Mouse (Mus musculus): Measurements from ENCODE around the gene Rassf7. TPM values are rescaled to one million over a fixed set of nuclear protein-coding genes. Genes with fewer than 3 reads are reported as not detected.
A peak's percentile ranks its signal among the peaks of the same experiment; 100 is the strongest.
"Not testable (repeated sequence)": the region's sequence is repeated elsewhere in the genome, so short reads cannot be mapped to it uniquely, and the experiment has no call there.

The Rassf7 gene
- total RNA-seq, 1 experiment from 2014 or later = 5.2 TPM

DNA sequence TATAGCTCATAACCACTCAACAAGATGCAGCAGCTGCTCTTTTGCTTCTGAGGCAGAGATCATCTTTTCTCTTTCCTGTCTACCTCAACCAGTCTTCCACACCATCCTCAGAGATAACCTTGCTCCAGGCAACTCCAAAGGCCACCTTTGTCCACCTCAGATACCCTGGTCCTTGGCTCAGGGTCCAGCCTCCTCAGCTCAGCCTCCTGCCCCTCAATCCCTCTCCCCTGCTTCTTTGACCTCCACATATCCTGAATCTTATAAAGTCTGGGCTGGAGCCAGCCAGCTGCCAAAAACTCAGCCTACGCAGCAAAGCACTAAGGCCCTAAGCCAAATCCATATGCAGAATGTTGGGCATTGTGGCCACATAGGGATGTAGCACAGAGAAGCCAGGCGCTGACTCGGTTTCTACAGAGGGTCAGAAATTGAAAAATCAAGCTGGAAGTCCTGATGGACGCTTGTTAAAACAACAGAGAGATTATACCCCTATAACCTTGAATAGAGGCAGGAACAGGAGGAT is 7.1 kb downstream of the Rassf7 start:
- peak; percentile 26 for DNase-seq

DNA sequence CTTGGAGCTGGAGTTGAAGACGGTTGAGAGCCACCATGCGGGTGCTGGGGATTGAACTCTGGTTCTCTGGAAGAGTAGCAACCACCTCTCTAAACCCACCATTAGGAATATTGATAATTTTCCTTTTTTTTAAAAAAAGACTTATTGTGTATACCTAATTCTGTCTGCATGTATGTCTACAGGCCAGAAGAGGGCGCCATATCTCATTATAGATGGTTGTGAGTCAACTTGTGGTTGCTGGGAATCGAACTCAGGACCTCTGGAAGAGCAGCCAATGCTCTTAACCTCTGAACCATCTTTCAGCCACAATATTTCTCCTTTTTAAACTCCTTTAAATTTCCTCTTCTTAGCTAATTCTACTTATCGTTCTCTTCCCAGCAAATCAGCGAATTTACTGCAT is 10.9 kb downstream of the Rassf7 start:
- DNase-seq = no peak

DNA sequence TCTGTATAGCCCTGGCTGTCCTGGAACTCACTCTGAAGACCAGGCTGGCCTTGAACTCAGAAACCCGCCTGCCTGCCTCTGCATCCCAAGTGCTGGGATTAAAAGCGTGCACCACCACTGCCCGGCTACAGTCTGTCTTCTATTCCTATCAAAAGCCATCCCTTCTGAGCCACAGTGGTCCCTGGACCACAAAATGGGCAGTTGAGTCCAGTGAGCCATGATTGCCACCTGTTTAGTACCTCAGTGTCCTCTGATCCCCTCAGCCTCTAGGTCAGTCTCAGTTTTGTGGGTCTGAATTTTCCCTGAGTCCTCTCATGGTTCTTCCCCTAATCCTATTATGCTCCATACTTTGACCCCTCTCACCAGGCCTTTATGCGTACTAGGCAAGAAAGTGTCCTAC is 12.1 kb downstream of the Rassf7 start:
- no peak for DNase-seq

DNA sequence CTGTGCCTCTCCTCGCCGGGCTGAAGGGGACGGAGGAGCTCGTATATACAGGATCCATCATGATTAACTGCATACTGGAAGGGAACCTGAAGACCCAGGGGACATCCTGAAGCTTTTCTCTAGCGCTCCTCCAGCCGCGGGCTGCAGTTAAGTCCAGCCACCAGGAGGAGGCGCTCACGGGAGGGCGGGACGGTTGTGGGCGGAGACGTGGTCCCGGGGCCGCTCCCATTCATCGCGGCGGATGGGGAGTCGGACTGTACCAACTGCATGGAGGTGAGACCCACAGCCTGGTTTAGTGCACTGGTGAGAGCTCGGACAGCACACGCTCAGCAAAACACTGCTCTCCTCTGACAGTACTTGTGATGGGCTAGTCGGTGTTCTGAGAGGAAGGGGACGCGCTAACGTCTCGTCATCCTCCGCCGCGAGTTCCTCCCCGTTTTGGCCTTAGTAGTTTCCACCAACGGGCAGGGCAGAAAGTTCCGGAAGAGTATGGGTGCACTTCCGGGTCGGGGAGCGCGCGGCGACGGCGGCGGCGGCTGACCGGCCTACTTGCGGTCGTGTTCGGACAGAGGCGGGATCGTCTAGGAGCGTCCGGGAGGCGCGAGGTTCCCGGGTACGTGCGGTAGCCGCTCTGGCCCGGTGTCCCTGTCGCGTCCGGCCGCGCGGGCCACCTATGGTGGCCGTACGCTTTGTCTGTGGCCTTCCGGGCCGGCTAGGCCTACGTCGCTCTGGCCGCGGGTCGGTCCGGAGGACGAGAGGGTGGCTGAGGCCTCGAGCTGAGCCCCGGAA is 12.8 kb downstream of the Rassf7 start, which contains the start of gene Phrf1:
Phrf1 (plus strand) TSS at position 506 of the 789 bp plus-strand sequence.
- DNase-seq = peak; percentile 96

DNA sequence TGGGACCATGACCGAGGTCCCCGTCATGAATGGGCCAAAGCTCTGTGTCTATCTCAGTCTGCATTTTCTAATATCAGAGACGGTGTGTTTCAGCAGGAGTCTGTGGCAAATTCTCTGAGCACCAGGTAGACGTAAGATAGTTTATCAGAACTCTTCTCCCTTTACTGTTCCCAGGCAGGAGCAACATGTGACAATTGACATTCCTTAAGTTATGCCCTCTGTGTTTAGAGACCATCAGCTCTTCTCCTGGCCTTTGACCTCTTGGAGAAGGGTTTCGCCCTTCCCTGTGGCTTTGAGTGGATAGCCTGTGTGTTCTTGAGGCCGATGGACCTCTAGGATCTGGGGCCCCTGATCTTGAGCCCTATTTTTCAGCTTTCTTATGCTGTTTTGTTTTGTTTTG is 14.0 kb downstream of the Rassf7 start:
- no peak for DNase-seq

DNA sequence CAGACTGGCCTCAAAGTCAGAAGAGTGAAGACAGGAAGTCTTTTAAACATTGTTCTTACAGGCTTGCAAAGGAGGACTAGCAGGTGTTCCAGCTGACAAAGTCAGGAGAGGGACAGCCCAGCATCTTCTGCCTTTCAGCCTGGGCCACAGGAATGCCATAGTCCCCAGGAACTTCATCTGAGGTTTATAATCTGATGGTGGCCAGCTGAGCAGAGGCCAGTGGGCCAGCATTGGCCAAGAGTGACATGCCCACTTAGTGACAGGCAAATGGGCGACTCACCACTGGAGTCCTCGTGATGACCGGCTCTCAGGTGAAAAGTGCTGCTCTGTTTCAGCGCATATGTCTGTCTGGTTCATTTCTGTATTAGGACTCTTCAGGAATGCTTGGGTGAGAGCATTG is 14.9 kb downstream of the Rassf7 start:
- DNase-seq = no peak

DNA sequence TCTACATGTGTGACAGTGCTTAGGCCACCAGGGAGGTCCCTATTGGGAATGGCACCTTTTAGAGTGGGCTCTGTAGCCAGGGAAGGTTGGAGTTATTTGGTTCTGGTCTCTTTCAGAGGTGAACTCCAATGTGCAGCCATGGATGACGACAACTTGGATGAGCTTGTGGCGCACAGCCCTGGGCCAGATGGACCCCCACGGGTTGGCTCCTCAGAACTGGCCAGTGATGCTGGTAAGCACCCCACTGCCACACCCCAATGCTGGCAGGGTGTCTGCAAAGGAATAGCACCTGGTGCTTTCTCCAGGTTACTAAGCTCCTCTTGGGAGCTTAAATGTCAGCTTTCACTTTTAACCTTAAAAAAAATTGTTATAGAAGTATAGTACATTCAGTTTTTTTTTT is 15.5 kb downstream of the Rassf7 start:
- no peak for DNase-seq

DNA sequence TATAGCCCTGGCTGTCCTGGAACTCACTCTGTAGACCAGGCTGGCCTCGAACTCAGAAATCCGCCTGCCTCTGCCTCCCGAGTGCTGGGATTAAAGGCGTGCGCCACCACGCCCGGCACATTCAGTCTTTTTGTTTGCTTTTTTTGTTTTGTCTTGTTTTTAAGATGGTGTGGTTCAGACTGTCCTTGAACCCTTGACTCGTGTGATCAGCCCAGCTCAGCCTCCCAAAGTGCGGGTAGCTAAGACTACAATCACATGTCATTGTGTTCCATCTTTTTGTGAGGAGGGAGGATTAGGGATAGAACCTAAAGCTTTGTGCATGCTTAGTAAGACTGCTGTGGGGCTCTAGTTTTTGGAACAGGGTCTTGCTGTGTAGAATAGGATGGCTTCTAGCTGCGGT is 15.9 kb downstream of the Rassf7 start:
- DNase-seq = no peak

DNA sequence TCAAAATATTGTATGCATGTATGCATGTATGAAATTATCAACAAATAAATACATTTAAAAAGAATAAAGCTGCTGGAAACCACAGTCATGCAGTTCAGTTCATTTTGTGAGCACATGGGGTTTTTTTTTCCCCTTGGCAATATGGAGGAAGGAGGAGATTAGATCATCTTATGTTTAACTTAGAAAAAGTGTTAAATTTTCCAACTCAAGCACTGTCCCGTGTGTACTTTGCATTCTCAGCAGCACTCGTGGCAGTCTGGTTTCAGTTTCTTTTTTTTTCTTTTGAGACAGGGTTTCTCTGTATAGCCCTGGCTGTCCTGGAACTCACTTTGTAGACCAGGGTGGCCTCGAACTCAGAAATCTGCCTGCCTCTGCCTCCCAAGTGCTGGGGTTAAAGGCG is 34.8 kb downstream of the Rassf7 start:
- DNase-seq = not testable (repeated sequence)

DNA sequence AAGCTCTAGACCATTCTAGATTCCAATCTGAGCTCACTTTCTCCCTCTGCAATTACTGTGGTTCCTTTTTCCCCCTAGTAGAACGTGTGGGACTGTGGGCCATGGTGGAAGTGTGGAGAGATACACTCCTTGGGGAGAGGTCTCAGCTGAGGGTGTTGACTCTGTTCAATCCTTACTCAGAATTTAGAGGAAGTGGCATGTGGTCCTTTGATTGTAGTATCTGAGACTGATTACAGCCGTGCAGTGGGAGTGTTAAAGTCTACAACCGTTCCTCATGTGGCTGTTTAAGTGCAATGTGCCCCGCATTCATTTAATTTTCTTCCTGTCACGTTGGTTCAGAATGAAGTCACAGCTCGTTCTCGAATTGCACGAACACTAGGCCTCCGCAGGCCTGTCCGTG is 40.5 kb downstream of the Rassf7 start:
- no peak for DNase-seq

DNA sequence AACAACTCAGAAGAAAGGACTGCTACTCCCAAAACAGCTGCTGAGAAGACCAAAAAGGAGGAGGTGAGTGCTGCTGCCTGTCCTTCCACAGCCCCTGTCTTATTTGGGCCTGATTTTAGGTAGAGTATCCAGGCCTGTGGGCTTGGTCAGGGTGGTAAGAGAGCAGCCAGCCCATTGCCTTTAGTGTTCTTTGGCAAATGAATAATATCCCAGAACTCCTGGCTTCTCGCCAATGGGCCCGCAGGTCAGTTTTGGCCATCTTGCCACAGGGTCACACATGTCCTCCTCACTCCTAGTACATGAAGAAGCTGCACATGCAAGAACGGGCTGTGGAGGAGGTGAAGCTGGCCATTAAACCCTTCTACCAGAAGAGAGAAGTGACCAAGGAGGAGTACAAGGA is 45.8 kb downstream of the Rassf7 start:
- DNase-seq = no peak

DNA sequence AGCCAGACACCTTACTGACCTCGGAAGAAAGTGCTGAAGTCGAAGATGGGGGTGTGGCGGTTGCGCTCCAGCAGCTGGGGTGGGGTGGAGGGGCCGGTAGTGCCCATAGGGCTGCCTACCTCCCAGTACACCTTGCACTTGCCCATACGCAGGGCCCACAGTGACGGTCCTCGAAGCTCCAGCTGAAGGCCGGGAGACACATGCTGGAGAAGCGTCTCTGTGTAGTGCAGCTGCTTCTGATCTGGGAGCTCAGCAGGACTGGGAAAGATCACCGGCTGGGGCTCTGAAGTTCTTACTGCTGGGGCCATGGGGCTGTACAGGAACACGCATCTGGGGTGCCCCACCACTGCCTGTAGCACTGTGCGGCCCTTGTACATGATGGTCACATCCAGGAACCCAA is 48.0 kb downstream of the Rassf7 start:
- DNase-seq = no peak

DNA sequence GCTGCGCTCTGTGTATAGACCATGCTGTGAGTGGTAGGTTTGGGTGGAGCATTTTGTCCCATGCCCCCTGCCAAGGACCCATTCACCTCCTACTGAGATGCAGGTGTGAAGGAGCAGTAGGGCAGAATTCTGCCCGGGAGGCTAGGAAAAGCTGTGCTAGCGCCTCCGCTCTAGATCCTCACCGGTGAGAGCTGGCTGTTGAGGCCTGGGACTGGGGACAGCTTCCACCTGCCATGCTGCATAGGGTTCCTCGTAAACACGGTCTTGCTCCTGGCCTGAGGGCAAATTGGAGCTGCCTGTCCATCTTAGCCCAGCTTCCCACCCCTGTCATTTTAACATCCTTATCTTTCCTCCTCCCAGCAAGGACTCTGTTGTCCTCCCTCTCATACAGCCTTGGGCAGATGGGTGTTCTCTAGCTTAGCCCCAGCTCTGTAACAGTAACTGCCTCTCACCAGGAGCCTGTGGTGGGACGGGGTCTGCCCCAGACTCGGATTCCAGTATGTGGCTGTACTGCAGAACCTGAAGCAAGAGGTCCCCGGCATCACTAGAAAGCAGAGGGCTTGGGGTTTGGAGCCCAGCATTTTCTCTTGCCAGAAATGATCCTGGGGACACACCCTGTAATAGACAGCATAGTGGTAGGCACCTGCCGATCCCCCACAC is 48.5 kb downstream of the Rassf7 start:
- DNase-seq = no peak

DNA sequence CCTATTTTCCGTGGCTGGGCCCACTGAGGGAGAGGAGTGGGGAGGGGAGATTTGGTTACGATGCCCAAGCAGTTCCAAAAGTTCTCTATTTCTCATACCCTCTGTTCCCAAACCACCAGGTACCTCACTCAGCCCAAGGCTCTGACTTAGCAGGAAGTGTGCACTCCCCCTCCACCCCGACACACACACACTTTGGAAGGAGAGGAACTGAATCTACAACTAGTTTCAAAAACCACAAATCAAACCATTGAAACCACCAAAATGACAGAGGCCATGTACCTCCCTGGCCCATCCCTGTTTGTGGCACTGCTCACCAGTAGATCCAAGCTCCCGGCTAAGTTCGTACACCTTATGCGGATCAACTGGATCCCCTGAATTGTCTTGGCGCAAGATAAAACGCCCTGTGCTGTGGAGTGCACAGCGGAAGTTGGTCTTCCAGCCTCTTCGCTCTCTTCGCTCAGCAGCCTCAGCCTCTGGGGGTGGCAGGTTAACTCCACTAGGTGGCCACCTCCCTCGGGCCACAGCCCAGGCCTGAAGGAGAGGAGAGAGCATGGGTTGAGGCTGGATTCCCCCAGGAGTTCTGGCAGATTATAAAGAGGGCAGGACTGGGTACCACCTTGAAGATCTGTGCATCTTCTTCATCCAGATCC is 49.2 kb downstream of the Rassf7 start:
- peak; percentile 77 for DNase-seq

DNA sequence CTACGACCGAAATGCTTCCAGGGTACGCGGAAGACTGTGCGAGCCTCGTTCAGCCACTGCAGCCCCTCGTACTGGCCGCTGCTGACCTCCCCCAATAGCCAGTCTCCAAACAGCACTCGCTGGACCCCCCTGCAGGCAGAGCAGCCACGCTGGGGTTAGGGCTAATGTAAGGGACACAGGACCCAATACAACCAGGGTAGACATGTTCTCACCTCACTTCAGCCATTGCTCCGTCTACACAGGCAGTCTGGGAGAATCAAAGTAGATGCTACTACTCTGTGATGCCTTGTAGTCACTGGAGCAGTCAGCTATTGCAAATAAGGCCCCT is 49.7 kb downstream of the Rassf7 start:
- DNase-seq = no peak

DNA sequence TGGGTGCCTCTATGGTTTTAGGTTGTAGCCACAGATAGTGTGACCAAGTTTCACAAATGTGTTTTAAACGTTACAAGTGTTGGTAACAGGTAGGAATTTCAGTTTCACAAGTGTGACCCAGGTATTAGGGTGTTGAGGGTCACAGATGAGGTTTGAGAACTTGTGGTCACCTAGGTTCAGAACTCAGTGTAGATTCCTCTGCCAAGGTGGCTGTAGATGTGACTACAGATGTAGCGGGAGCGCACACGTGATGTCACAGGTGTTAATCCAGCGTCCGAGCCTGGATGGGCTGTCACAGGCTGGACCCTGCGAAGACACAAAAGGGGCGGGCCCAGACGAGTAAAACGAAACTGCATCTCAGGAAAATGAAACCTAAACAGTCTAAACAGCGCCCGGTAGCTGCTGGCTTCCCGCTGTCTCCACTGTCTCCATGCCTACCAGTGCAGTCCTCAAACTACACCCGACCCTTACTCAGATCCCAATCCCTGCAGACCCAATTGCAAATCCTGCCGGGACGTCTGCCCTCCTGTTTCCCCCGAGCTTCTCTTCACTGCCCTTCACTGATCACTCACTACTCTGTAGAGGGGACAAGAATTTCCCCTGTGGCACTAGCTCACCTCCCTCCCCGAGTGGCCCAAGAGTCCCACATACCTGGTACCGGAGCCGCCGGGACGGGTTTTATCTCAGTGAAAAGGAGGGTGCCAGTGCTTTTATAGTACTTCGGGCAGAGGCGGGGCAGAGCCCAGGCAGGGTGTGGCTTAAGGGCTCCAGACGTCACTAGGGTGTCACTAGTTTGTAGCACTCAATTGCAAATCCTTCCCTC is 50.3 kb downstream of the Rassf7 start, which contains the start of gene Irf7:
Irf7 (minus strand) TSS at position 743 of the 823 bp plus-strand sequence.
- peak; percentile 82 for DNase-seq

Small RNA genes within 50 kb of the gene (microRNA-seq; reads per million reads assigned to microRNA genes)
- 263 to 346 reads per million in 2 experiments for gene Mir210

Other genes with a start within 250 kb of the Rassf7 start
- gene Ifitm1, start 248.6 kb upstream of the Rassf7 start, total RNA-seq (2021) = 7.3 and 13.5 TPM in 2 replicates
- gene Ifitm3, start 205.1 kb upstream of the Rassf7 start, total RNA-seq (2021) = 124 and 169 TPM in 2 replicates
- 0.89 and 1.4 TPM in 2 replicates for gene Ifitm6, start 197.9 kb upstream of the Rassf7 start, total RNA-seq (2021)
- not detected in 2 replicates for gene Gm17387, start 186.7 kb upstream of the Rassf7 start, total RNA-seq (2021)
- gene B4galnt4, start 154.8 kb upstream of the Rassf7 start, total RNA-seq (2021) = 1.4 and 2.7 TPM in 2 replicates
- 0.96 and 3.5 TPM in 2 replicates for gene Pkp3, start 137.6 kb upstream of the Rassf7 start, total RNA-seq (2021)
- 7.5 and 10.0 TPM in 2 replicates for gene Sigirr, start 115.3 kb upstream of the Rassf7 start, total RNA-seq (2021)
- gene Ano9, start 98.1 kb upstream of the Rassf7 start, total RNA-seq (2021) = 0.22 and 0.38 TPM in 2 replicates
- 46.2 and 49.6 TPM in 2 replicates for gene Ptdss2, start 93.5 kb upstream of the Rassf7 start, total RNA-seq (2021)
- gene Rnh1, start 43.0 kb upstream of the Rassf7 start, total RNA-seq (2021) = 186 and 200 TPM in 2 replicates
- 81.7 and 83.6 TPM in 2 replicates for gene Hras, start 21.9 kb upstream of the Rassf7 start, total RNA-seq (2021)
- 7.6 and 9.6 TPM in 2 replicates for gene Lrrc56, start 21.7 kb upstream of the Rassf7 start, total RNA-seq (2021)
- gene Lmntd2, start 1.8 kb upstream of the Rassf7 start, total RNA-seq (2021) = 0.26 and 0.34 TPM in 2 replicates
- gene Phrf1, start 12.9 kb downstream of the Rassf7 start, total RNA-seq (2021) = 78.2 and 80.2 TPM in 2 replicates
- 5.2 and 7.7 TPM in 2 replicates for gene Irf7, start 50.6 kb downstream of the Rassf7 start, total RNA-seq (2021)
- 8.0 and 10.6 TPM in 2 replicates for gene Cdhr5, start 60.9 kb downstream of the Rassf7 start, total RNA-seq (2021)
- 2.3 and 3.2 TPM in 2 replicates for gene Sct, start 63.3 kb downstream of the Rassf7 start, total RNA-seq (2021)
- 1.1 and 2.3 TPM in 2 replicates for gene Drd4, start 76.1 kb downstream of the Rassf7 start, total RNA-seq (2021)
- gene Deaf1, start 111.8 kb downstream of the Rassf7 start, total RNA-seq (2021) = 32.5 and 41.2 TPM in 2 replicates
- 22.9 and 25.6 TPM in 2 replicates for gene Tmem80, start 111.9 kb downstream of the Rassf7 start, total RNA-seq (2021)
- gene Eps8l2, start 123.0 kb downstream of the Rassf7 start, total RNA-seq (2021) = 5.1 and 5.5 TPM in 2 replicates
- 479 and 481 TPM in 2 replicates for gene Taldo1, start 176.3 kb downstream of the Rassf7 start, total RNA-seq (2021)
- 22.5 and 36.2 TPM in 2 replicates for gene Gatd1, start 198.3 kb downstream of the Rassf7 start, total RNA-seq (2021)
- 1.0 and 3.6 TPM in 2 replicates for gene Cend1, start 213.6 kb downstream of the Rassf7 start, total RNA-seq (2021)
- 87.0 and 91.0 TPM in 2 replicates for gene Slc25a22, start 222.0 kb downstream of the Rassf7 start, total RNA-seq (2021)
- gene Pidd1, start 228.2 kb downstream of the Rassf7 start, total RNA-seq (2021) = 3.5 and 5.9 TPM in 2 replicates
- gene Rplp2, start 231.5 kb downstream of the Rassf7 start, total RNA-seq (2021) = 908 and 1,128 TPM in 2 replicates
- gene Pnpla2, start 239.3 kb downstream of the Rassf7 start, total RNA-seq (2021) = 1,289 and 1,648 TPM in 2 replicates
- 14.2 and 23.2 TPM in 2 replicates for gene Cracr2b, start 245.2 kb downstream of the Rassf7 start, total RNA-seq (2021)